9 mouse cellular contexts compared by ENCODE assay signal in genomic region chr8:124950865-124951264, GRCm38 (mm10). TPM values are rescaled to one million over a fixed set of nuclear protein-coding genes. Genes with fewer than 3 reads are reported as not detected.
DNase-seq lines count a peak whose midpoint lies in the region; ATAC-seq and TF ChIP-seq lines count a peak whose summit lies in the region.
"Had no signal": no experiment of that assay in that cellular context is flagged by ENCODE, and none has a peak within 500 bp of the region (broad histone marks: within the 10 kb centered on the region; RNA-seq: fewer than 3 reads in every experiment).

No protein-coding gene starts in this region.

- H3K4me3 ChIP-seq in gastrocnemius, adult 2 months, result peak overlapping the region; percentile 91
- peak overlapping the region; percentile 71; the same call in 1 of the 2 replicates for H3K4me3 ChIP-seq in neural tube, embryonic 11.5 days (ENCODE audit: low read depth, low read length)
- H3K4me3 ChIP-seq in liver, embryonic 15.5 days (replicated peaks), result no peak overlapping the region; the same call in 1 of the 2 replicates
- H3K4me3 ChIP-seq in cerebellum, adult 2 months (replicated peaks; ENCODE audit: insufficient read depth, low read depth, low read length), result no peak overlapping the region

- peak overlapping the region; percentile 100 for H3K27ac ChIP-seq in gastrocnemius, adult 2 months
- no peak overlapping the region for H3K27ac ChIP-seq in neural tube, embryonic 11.5 days (ENCODE audit: low read depth, low read length)
- no peak overlapping the region for H3K27ac ChIP-seq in liver, embryonic 15.5 days (replicated peaks)
- H3K27ac ChIP-seq in cerebellum, adult 2 months (ENCODE audit: insufficient read depth, low read length), result no peak overlapping the region

- no peak for DNase-seq in gastrocnemius, adult 2 months
- no peak for DNase-seq in gastrocnemius, postnatal 36 days
- no peak for DNase-seq in neural tube, embryonic 11.5 days (ENCODE audit: low spot score)
- no peak for DNase-seq in neural tube, embryonic 10.5 days (ENCODE audit: extremely low spot score, low spot score)
- DNase-seq in cerebellum, adult 2 months, result no peak
- no peak for DNase-seq in adrenal gland, adult (ENCODE audit: inconsistent age in 2 of 2, low spot score in 1 of 2)
- DNase-seq in left cerebral cortex, adult 11 months (ENCODE audit: low spot score), result no peak
- DNase-seq: gastrocnemius, postnatal 14 days had no signal

- no peaks in the 10 kb centered on the region for H3K9me3 ChIP-seq in neural tube, embryonic 11.5 days (ENCODE audit: control insufficient read depth, low read length)
- H3K9me3 ChIP-seq in liver, embryonic 15.5 days (replicated peaks), result no peaks in the 10 kb centered on the region

- ATAC-seq in neural tube, embryonic 11.5 days (ENCODE audit: insufficient read depth, low FRiP score, low TSS enrichment), result no peak
- no peak for ATAC-seq in liver, embryonic 15.5 days (ENCODE audit: insufficient read depth)

- peak overlapping the region; percentile 80 for H3K4me2 ChIP-seq in neural tube, embryonic 11.5 days (ENCODE audit: low read depth)
- peak overlapping the region; percentile 89; the same call in 1 of the 2 replicates for H3K4me2 ChIP-seq in liver, embryonic 15.5 days

- intact Hi-C loops in gastrocnemius, adult 2 months (cut with DNase I), result loop anchor here (5.0 kb wide), 1 partner anchor 86 kb away; no protein-coding TSS in a partner anchor
- intact Hi-C loops in gastrocnemius, postnatal 36 days (cut with DNase I), result loop anchor here (2.0 kb wide), 1 partner anchor 62 kb away; the partner anchor contains the start of gene Tsnax

- no peaks in the 10 kb centered on the region for H3K27me3 ChIP-seq in neural tube, embryonic 11.5 days (ENCODE audit: control insufficient read depth, insufficient read depth, low read length)
- peaks cover 15% of the 10 kb centered on the region for H3K27me3 ChIP-seq in liver, embryonic 15.5 days
- H3K27me3 ChIP-seq in cerebellum, adult 2 months (ENCODE audit: control insufficient read depth, insufficient read depth, low read length), result no peaks in the 10 kb centered on the region

- WGBS in neural tube, embryonic 11.5 days, result 83% methylated on average over 2 of the region's 2 CpGs
- WGBS in liver, embryonic 15.5 days (ENCODE audit: insufficient replicate concordance), result 54% methylated on average over 2 of the region's 2 CpGs
- 84% methylated on average over 2 of the region's 2 CpGs for WGBS in cerebellum, adult 2 months

- H3K9ac ChIP-seq in neural tube, embryonic 11.5 days (ENCODE audit: low read length), result peak overlapping the region; percentile 39; the same call in 1 of the 2 replicates
- no peak overlapping the region for H3K9ac ChIP-seq in liver, embryonic 15.5 days

- TF ChIP-seq POLR2A in cerebellum, adult 2 months (IDR thresholded peaks at IDR 0.05; ENCODE audit: borderline replicate concordance, insufficient read depth, low read length), result no peak

- H3K36me3 ChIP-seq in neural tube, embryonic 11.5 days (ENCODE audit: control insufficient read depth, insufficient read depth, low read length), result no peaks in the 10 kb centered on the region
- H3K36me3 ChIP-seq in liver, embryonic 15.5 days (replicated peaks), result no peaks in the 10 kb centered on the region; the same call in 1 of the 2 replicates

- peaks cover 21% of the 10 kb centered on the region for H3K4me1 ChIP-seq in neural tube, embryonic 11.5 days (ENCODE audit: control insufficient read depth, insufficient read depth, low read length)
- peaks cover 43% of the 10 kb centered on the region for H3K4me1 ChIP-seq in liver, embryonic 15.5 days (replicated peaks)
- no peaks in the 10 kb centered on the region; the same call in none of the 2 replicates for H3K4me1 ChIP-seq in cerebellum, adult 2 months (ENCODE audit: control insufficient read depth, insufficient read depth, low read length)

- no peak for TF ChIP-seq CTCF in gastrocnemius, adult 2 months (IDR thresholded peaks at IDR 0.05)
- TF ChIP-seq CTCF in cerebellum, adult 2 months (IDR thresholded peaks at IDR 0.05; ENCODE audit: borderline replicate concordance, insufficient read depth, low read depth, low read length), result no peak

RNA-seq across cellular contexts. Expression of gene Egln1, which starts 1.7 kb away (rescaled TPM):
- 100 to 1,000 TPM; 159 to 192 TPM for total RNA-seq in gastrocnemius, adult 2 months (2021)
- total RNA-seq in gastrocnemius, postnatal 36 days (2021), result 100 to 1,000 TPM; 140 to 151 TPM
- 19.5 and 20.9 TPM in 2 replicates for polyA plus RNA-seq in neural tube, embryonic 11.5 days (2014; fragmentation: Nextera tagmentation; extraction: Ambion mirVana)
- polyA plus RNA-seq in liver, embryonic 15.5 days (2015; fragmentation: Nextera tagmentation; extraction: Ambion mirVana), result 3.5 and 4.5 TPM in 2 replicates
- polyA plus RNA-seq in cerebellum, adult 2 months (2012; rRNA removed), result 58.1 and 58.8 TPM in 2 replicates

RNA-seq across cellular contexts. Expression of gene Sprtn, which starts 53.2 kb away (rescaled TPM):
- total RNA-seq in gastrocnemius, adult 2 months (2021), result 1 to 10 TPM; 6.7 to 7.5 TPM
- 1 to 10 TPM; 5.0 to 6.9 TPM for total RNA-seq in gastrocnemius, postnatal 36 days (2021)
- 12.2 and 14.5 TPM in 2 replicates for polyA plus RNA-seq in neural tube, embryonic 11.5 days (2014; fragmentation: Nextera tagmentation; extraction: Ambion mirVana)
- 6.1 and 6.4 TPM in 2 replicates for polyA plus RNA-seq in liver, embryonic 15.5 days (2015; fragmentation: Nextera tagmentation; extraction: Ambion mirVana)
- polyA plus RNA-seq in cerebellum, adult 2 months (2012; rRNA removed), result 18.5 and 19.5 TPM in 2 replicates

RNA-seq across cellular contexts. Expression of gene Exoc8, which starts 53.4 kb away (rescaled TPM):
- total RNA-seq in gastrocnemius, adult 2 months (2021), result 1 to 10 TPM; 7.6 to 7.8 TPM
- total RNA-seq in gastrocnemius, postnatal 36 days (2021), result 1 to 10 TPM; 6.3 to 8.0 TPM
- polyA plus RNA-seq in neural tube, embryonic 11.5 days (2014; fragmentation: Nextera tagmentation; extraction: Ambion mirVana), result 7.7 and 8.0 TPM in 2 replicates
- polyA plus RNA-seq in liver, embryonic 15.5 days (2015; fragmentation: Nextera tagmentation; extraction: Ambion mirVana), result 3.7 and 3.8 TPM in 2 replicates
- polyA plus RNA-seq in cerebellum, adult 2 months (2012; rRNA removed), result 16.2 and 18.2 TPM in 2 replicates

Comparison
In these comparisons a context has a peak if more than half of its experiments do, and no peak if none do; other contexts are left out.
1. H3K4me3 ChIP-seq: peak in gastrocnemius, adult 2 months (single experiment) and neural tube, embryonic 11.5 days (single experiment); none in liver, embryonic 15.5 days (single experiment) and cerebellum, adult 2 months (single experiment).